Mouse (Mus musculus): ENCODE measurements around the gene Mad2l1bp.
A peak's percentile ranks its signal among the peaks of the same experiment; 100 is the strongest.

The Mad2l1bp gene

GRCm38 (mm10) chr17:46154336-46154735 lies 983 bp upstream of the Mad2l1bp start:
- no peak for DNase-seq

- peak; percentile 89 to 92 for DNase-seq
Measured at GRCm38 (mm10) chr17:46143578-46144423, 9.6 kb downstream of the Mad2l1bp start, which contains the start of gene Rsph9. Gene Rsph9 (minus strand): TSS chr17:46144216.

- no peak for DNase-seq
Measured at GRCm38 (mm10) chr17:46139872-46140271, 13.5 kb downstream of the Mad2l1bp start.

- no peak for DNase-seq
Measured at GRCm38 (mm10) chr17:46138563-46139236, 14.7 kb downstream of the Mad2l1bp start.

- DNase-seq: no peak
Measured at GRCm38 (mm10) chr17:46132862-46133261, 20.5 kb downstream of the Mad2l1bp start.

GRCm38 (mm10) chr17:46132058-46132718 lies 21.2 kb downstream of the Mad2l1bp start:
- peak; percentile 91 for DNase-seq

GRCm38 (mm10) chr17:46129741-46130498 lies 23.4 kb downstream of the Mad2l1bp start:
- DNase-seq: peak; percentile 58 to 73

GRCm38 (mm10) chr17:46127814-46128493 lies 25.4 kb downstream of the Mad2l1bp start:
- DNase-seq: no peak

- peak; percentile 38 to 60 for DNase-seq
Measured at GRCm38 (mm10) chr17:46126608-46127007, 26.7 kb downstream of the Mad2l1bp start.

GRCm38 (mm10) chr17:46123953-46124700 lies 29.2 kb downstream of the Mad2l1bp start:
- DNase-seq: no peak

- no peak for DNase-seq
Measured at GRCm38 (mm10) chr17:46123285-46123684, 30.1 kb downstream of the Mad2l1bp start.

GRCm38 (mm10) chr17:46122791-46123190 lies 30.6 kb downstream of the Mad2l1bp start:
- DNase-seq: no peak

- no peak for DNase-seq
Measured at GRCm38 (mm10) chr17:46119641-46120040, 33.7 kb downstream of the Mad2l1bp start.

- no peak for DNase-seq
Measured at GRCm38 (mm10) chr17:46118423-46118850, 34.9 kb downstream of the Mad2l1bp start.

- DNase-seq: no peak
Measured at GRCm38 (mm10) chr17:46117623-46118422, 35.5 kb downstream of the Mad2l1bp start.

- no peak for DNase-seq
Measured at GRCm38 (mm10) chr17:46116881-46117280, 36.5 kb downstream of the Mad2l1bp start.

GRCm38 (mm10) chr17:46116138-46116537 lies 37.2 kb downstream of the Mad2l1bp start:
- DNase-seq: no peak

GRCm38 (mm10) chr17:46115489-46115888 lies 37.9 kb downstream of the Mad2l1bp start:
- DNase-seq: no peak

GRCm38 (mm10) chr17:46110402-46111289 lies 42.7 kb downstream of the Mad2l1bp start, which contains the start of gene Mrps18a:
Gene Mrps18a (plus strand): TSS chr17:46110986.
- peak; percentile 87 to 92 for DNase-seq
